Mouse (Mus musculus) liver, postnatal 0 days (tissue): ENCODE measurements around the gene 4921524J17Rik. TPM values are rescaled to one million over a fixed set of nuclear protein-coding genes. Genes with fewer than 3 reads are reported as not detected.
A peak's percentile ranks its signal among the peaks of the same experiment; 100 is the strongest.

ENCODE experiments used
- ATAC-seq: fragments of 200-750 bp; cut with Nextera tagmentation; 2 replicates; pipeline ENCODE4 v1.8.0; 2017; ENCODE audit warnings: mild to moderate bottlenecking, moderate library complexity
- DNase-seq: peaks from one replicate; pipeline ENCODE4 v3.0.0-alpha.2; 2016
- H3K27ac ChIP-seq: fragments of 300-500 bp; sonication (generic); 2 replicates; pipeline ENCODE4 v1.5.1; 2014; ENCODE audit warnings: antibody characterized with exemption, moderate library complexity, mild to moderate bottlenecking, low read depth
- H3K27me3 ChIP-seq: fragments of 300-500 bp; sonication (generic); 2 replicates; pipeline ENCODE4 v1.6.1; 2014; ENCODE audit warnings: low read length, control low read depth, mixed read lengths; ENCODE audit not compliant: insufficient read depth
- H3K36me3 ChIP-seq: fragments of 300-500 bp; sonication (generic); replicated peaks from 2 replicates; pipeline ENCODE4 v1.6.1; 2014; ENCODE audit warnings: mild to moderate bottlenecking, control low read depth, low read length, moderate library complexity, mixed read lengths; ENCODE audit not compliant: insufficient read depth
- H3K4me1 ChIP-seq: fragments of 300-500 bp; sonication (generic); 2 replicates; pipeline ENCODE4 v1.6.1; 2014; ENCODE audit warnings: antibody characterized with exemption, mild to moderate bottlenecking, control low read depth; ENCODE audit not compliant: insufficient read depth
- H3K4me2 ChIP-seq: fragments of 300-500 bp; sonication (generic); 2 replicates; pipeline ENCODE4 v1.6.1; 2014; ENCODE audit warnings: low read depth, mild to moderate bottlenecking, low read length, moderate library complexity, mixed read lengths
- H3K4me3 ChIP-seq: fragments of 300-500 bp; sonication (generic); 2 replicates; pipeline ENCODE4 v1.5.1; 2014; ENCODE audit warnings: low read depth, low read length
- H3K9ac ChIP-seq: fragments of 300-500 bp; sonication (generic); replicated peaks from 2 replicates; pipeline ENCODE4 v1.6.1; 2014; ENCODE audit warnings: mild to moderate bottlenecking, moderate library complexity
- H3K9me3 ChIP-seq: fragments of 300-500 bp; sonication (generic); 2 replicates; pipeline ENCODE4 v1.6.1; 2016; ENCODE audit warnings: mild to moderate bottlenecking, control low read depth, low read length, mixed read lengths
- CTCF ChIP-seq: sonication (generic); IDR thresholded peaks from 2 replicates; pipeline ENCODE4 v1.5.1; 2016; ENCODE audit warnings: antibody characterized with exemption, low read depth
- EP300 ChIP-seq: IDR thresholded peaks from 2 replicates; pipeline ENCODE4 v1.6.1; 2016; ENCODE audit warnings: antibody characterized with exemption, low read depth, mild to moderate bottlenecking
- WGBS: fragments of 180-500 bp; shearing (Covaris S2); extraction: QIAGEN DNeasy Blood & Tissue Kit; methylation state at CpG from one replicate; pipeline ENCODE4 v1.1.7; 2014; ENCODE audit not compliant: insufficient replicate concordance; 5-methylcytosine and 5-hydroxymethylcytosine counted together
- polyA plus RNA-seq: library from polyadenylated mRNA; unstranded; fragments of >200 nt; fragmentation: Nextera tagmentation; extraction: Ambion mirVana; gene quantifications from 2 replicates; pipeline ENCODE4 v1.2.1, GENCODE M21; 2015

The 4921524J17Rik gene
- polyA plus RNA-seq, 1 experiment from 2014 or later = 16.5 TPM

- H3K27me3 ChIP-seq = no peaks in the 10 kb centered on the region
- peak overlapping the region; percentile 83 for H3K4me2 ChIP-seq
- H3K4me1 ChIP-seq = peaks cover 28% of the 10 kb centered on the region
- H3K36me3 ChIP-seq = no peaks in the 10 kb centered on the region
- H3K9me3 ChIP-seq = no peaks in the 10 kb centered on the region
- peak overlapping the region; percentile 78 for H3K4me3 ChIP-seq
- peak overlapping the region; percentile 93 for H3K27ac ChIP-seq
- ATAC-seq = peak; percentile 17; the same call in 1 of the 2 replicates
- H3K9ac ChIP-seq = peak overlapping the region; percentile 90
- TF ChIP-seq EP300 (no peak), CTCF (no peak)
- DNase-seq = no peak
- 3% methylated on average over 6 of the region's 6 CpGs for WGBS
Measured at GRCm38 (mm10) chr8:85433017-85433393, 372 bp upstream of the 4921524J17Rik start.

GRCm38 (mm10) chr8:85431281-85432167 lies 1.1 kb downstream of the 4921524J17Rik start:
- H3K9me3 ChIP-seq = no peaks in the 10 kb centered on the region
- peak overlapping the region; percentile 83 for H3K4me2 ChIP-seq
- peaks cover 34% of the 10 kb centered on the region for H3K4me1 ChIP-seq
- H3K27ac ChIP-seq = peak overlapping the region; percentile 93; the same call in 1 of the 2 replicates
- no peaks in the 10 kb centered on the region for H3K36me3 ChIP-seq
- H3K9ac ChIP-seq = peak overlapping the region; percentile 90; the same call in 1 of the 2 replicates
- no peak for DNase-seq
- no peaks in the 10 kb centered on the region for H3K27me3 ChIP-seq
- WGBS = 12% methylated on average over 10 of the region's 10 CpGs
- no peak for ATAC-seq
- TF ChIP-seq CTCF (no peak), EP300 (no peak)
- H3K4me3 ChIP-seq = peak overlapping the region; percentile 78

GRCm38 (mm10) chr8:85430801-85431200 lies 1.8 kb downstream of the 4921524J17Rik start:
- no peak for ATAC-seq
- no peak for DNase-seq
- Histone ChIP-seq H3K9me3 (no peaks in the 10 kb centered on the region), H3K27me3 (no peaks in the 10 kb centered on the region), H3K4me2 (peak overlapping the region; percentile 83), H3K36me3 (0 out of 2 replicates have a peak, but pooled peaks cover under 1% of the 10 kb centered on the region), H3K9ac (0 out of 2 replicates have a peak overlapping the region, but pooled peaks have one; percentile 0), H3K27ac (0 out of 2 replicates have a peak overlapping the region, but pooled peaks have one; percentile 39), H3K4me3 (peak overlapping the region; percentile 78; the same call in 1 of the 2 replicates), H3K4me1 (peaks cover 38% of the 10 kb centered on the region)
- TF ChIP-seq EP300 (no peak), CTCF (no peak)
- 30% methylated on average over 3 of the region's 3 CpGs for WGBS

- WGBS = 34% methylated on average over 4 of the region's 4 CpGs
- Histone ChIP-seq H3K27ac (no peak overlapping the region), H3K27me3 (no peaks in the 10 kb centered on the region), H3K9ac (no peak overlapping the region), H3K4me3 (no peak overlapping the region), H3K9me3 (no peaks in the 10 kb centered on the region), H3K36me3 (peaks cover 7% of the 10 kb centered on the region; the same call in 1 of the 2 replicates), H3K4me2 (peak overlapping the region; percentile 7), H3K4me1 (peaks cover 45% of the 10 kb centered on the region)
- no peak for DNase-seq
- TF ChIP-seq CTCF = no peak
- no peak for TF ChIP-seq EP300
- no peak for ATAC-seq
Measured at GRCm38 (mm10) chr8:85429219-85429618, 3.4 kb downstream of the 4921524J17Rik start.

GRCm38 (mm10) chr8:85427026-85427425 lies 5.6 kb downstream of the 4921524J17Rik start:
- H3K9me3 ChIP-seq = no peaks in the 10 kb centered on the region
- H3K4me3 ChIP-seq = no peak overlapping the region
- no peak overlapping the region for H3K4me2 ChIP-seq
- 45% methylated on average over 4 of the region's 4 CpGs for WGBS
- H3K36me3 ChIP-seq = peaks cover 7% of the 10 kb centered on the region; the same call in 1 of the 2 replicates
- ATAC-seq = no peak
- no peak overlapping the region for H3K9ac ChIP-seq
- no peak; the same call in 1 of the 2 replicates for TF ChIP-seq CTCF
- TF ChIP-seq EP300 = 0 out of 2 replicates have a peak, but pooled peaks have one; percentile 22
- no peaks in the 10 kb centered on the region for H3K27me3 ChIP-seq
- H3K27ac ChIP-seq = no peak overlapping the region
- DNase-seq = no peak
- H3K4me1 ChIP-seq = peaks cover 36% of the 10 kb centered on the region

- DNase-seq (no peak), ATAC-seq (no peak)
- Histone ChIP-seq H3K9me3 (no peaks in the 10 kb centered on the region), H3K4me2 (no peak overlapping the region), H3K4me3 (no peak overlapping the region), H3K36me3 (peaks cover 7% of the 10 kb centered on the region; the same call in 1 of the 2 replicates), H3K4me1 (peaks cover 10% of the 10 kb centered on the region), H3K9ac (no peak overlapping the region), H3K27me3 (no peaks in the 10 kb centered on the region), H3K27ac (no peak overlapping the region)
- TF ChIP-seq CTCF (no peak), EP300 (no peak)
- 95% methylated on average over 1 of the region's 1 CpGs for WGBS
Measured at GRCm38 (mm10) chr8:85421329-85421728, 11.3 kb downstream of the 4921524J17Rik start.
